Mouse (Mus musculus) bone marrow, adult 2 months (tissue): ENCODE measurements around the gene Arid1b.

Experiments used
- CTCF ChIP-seq: fragments of 200-500 bp; IDR thresholded peaks from 2 replicates; pipeline ENCODE4 v1.5.1; 2011; ENCODE audit warnings: low read length, control low read depth; ENCODE audit not compliant: control insufficient read depth, insufficient read depth
- POLR2A ChIP-seq: fragments of 200-500 bp; IDR thresholded peaks from 2 replicates; pipeline ENCODE4 v1.6.1; 2011; ENCODE audit warnings: low read depth, mild to moderate bottlenecking, control low read depth, low read length, borderline replicate concordance; ENCODE audit not compliant: control insufficient read depth

DNA sequence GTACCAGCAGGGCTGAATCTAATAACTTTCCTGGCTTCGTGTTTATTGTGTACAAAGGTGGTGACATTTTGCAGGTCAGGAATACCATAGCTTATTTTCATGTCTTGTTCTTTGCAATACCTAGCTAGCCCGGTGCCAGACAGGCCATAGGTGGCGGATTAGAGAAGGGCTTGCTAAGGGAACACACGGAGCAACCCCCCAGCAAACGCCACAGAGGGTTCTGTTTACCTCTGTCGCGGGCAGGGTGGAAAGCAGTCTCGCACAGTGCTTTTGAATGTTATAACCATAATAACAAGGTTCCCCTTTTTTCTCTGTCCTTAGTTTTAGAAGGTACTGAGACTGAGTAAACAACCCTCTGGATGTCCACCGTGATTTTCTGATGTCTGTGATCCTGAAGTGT, 83.9 kb downstream of the Arid1b start:
- TF ChIP-seq CTCF (no peak), POLR2A (no peak)
